Mouse (Mus musculus): Measurements from ENCODE around the gene Auh.

Auh gene

GRCm38 (mm10) chr13:52929209-52930171 lies at the start of gene Auh:
Gene Auh (minus strand): TSS chr13:52929681.
- peak; percentile 70 to 74 for DNase-seq (ENCODE audit: low spot score in 2 of 2)

- DNase-seq (ENCODE audit: low spot score in 2 of 2) = peak in 1 of 2 experiments; percentile 34
Observed at GRCm38 (mm10) chr13:52978321-52978981, 49.0 kb upstream of the Auh start.

- no peak for DNase-seq (ENCODE audit: low spot score in 2 of 2)
Observed at GRCm38 (mm10) chr13:52977757-52978156, 48.3 kb upstream of the Auh start.

- DNase-seq (ENCODE audit: low spot score in 2 of 2) = no peak
Observed at GRCm38 (mm10) chr13:52977221-52977609, 47.7 kb upstream of the Auh start.

- DNase-seq (ENCODE audit: low spot score in 2 of 2) = no peak
Observed at GRCm38 (mm10) chr13:52976510-52977220, 47.2 kb upstream of the Auh start.

GRCm38 (mm10) chr13:52976130-52976509 lies 46.6 kb upstream of the Auh start:
- DNase-seq (ENCODE audit: low spot score in 2 of 2) = no peak

- DNase-seq (ENCODE audit: low spot score in 2 of 2) = no peak
Observed at GRCm38 (mm10) chr13:52974676-52975075, 45.2 kb upstream of the Auh start.

- peak; percentile 38 to 55 for DNase-seq (ENCODE audit: low spot score in 2 of 2)
Observed at GRCm38 (mm10) chr13:52973427-52973826, 43.9 kb upstream of the Auh start.

- DNase-seq (ENCODE audit: low spot score in 2 of 2) = no peak
Observed at GRCm38 (mm10) chr13:52972626-52973025, 43.1 kb upstream of the Auh start.

GRCm38 (mm10) chr13:52970876-52971275 lies 41.4 kb upstream of the Auh start:
- DNase-seq (ENCODE audit: low spot score in 2 of 2) = no peak

GRCm38 (mm10) chr13:52962922-52963321 lies 33.4 kb upstream of the Auh start:
- DNase-seq (ENCODE audit: low spot score in 2 of 2) = no peak

- DNase-seq (ENCODE audit: low spot score in 2 of 2) = no peak
Observed at GRCm38 (mm10) chr13:52962361-52962760, 32.9 kb upstream of the Auh start.

GRCm38 (mm10) chr13:52953779-52954553 lies 24.5 kb upstream of the Auh start:
- DNase-seq (ENCODE audit: low spot score in 2 of 2) = no peak

GRCm38 (mm10) chr13:52949211-52949610 lies 19.7 kb upstream of the Auh start:
- no peak for DNase-seq (ENCODE audit: low spot score in 2 of 2)

- DNase-seq (ENCODE audit: low spot score in 2 of 2) = no peak
Observed at GRCm38 (mm10) chr13:52947545-52947944, 18.1 kb upstream of the Auh start.

GRCm38 (mm10) chr13:52945769-52946168 lies 16.3 kb upstream of the Auh start:
- no peak for DNase-seq (ENCODE audit: low spot score in 2 of 2)

- DNase-seq (ENCODE audit: low spot score in 2 of 2) = no peak
Observed at GRCm38 (mm10) chr13:52944116-52944515, 14.6 kb upstream of the Auh start.

GRCm38 (mm10) chr13:52942876-52943388 lies 13.5 kb upstream of the Auh start:
- DNase-seq (ENCODE audit: low spot score in 2 of 2) = no peak

- DNase-seq (ENCODE audit: low spot score in 2 of 2) = no peak
Observed at GRCm38 (mm10) chr13:52940956-52941355, 11.5 kb upstream of the Auh start.

- DNase-seq (ENCODE audit: low spot score in 2 of 2) = no peak
Observed at GRCm38 (mm10) chr13:52930582-52930981, 1.1 kb upstream of the Auh start.

GRCm38 (mm10) chr13:52928392-52928791 lies 1.1 kb downstream of the Auh start:
- DNase-seq (ENCODE audit: low spot score in 2 of 2) = peak in 1 of 2 experiments; percentile 26

All from right cerebral cortex, adult 2 months (tissue).